Mouse (Mus musculus) brown adipose tissue, adult 24 weeks (tissue): ENCODE measurements around the gene Wfdc1. TPM values are rescaled to one million over a fixed set of nuclear protein-coding genes. Genes with fewer than 3 reads are reported as not detected.

Source experiments
- H3K27ac ChIP-seq: fragments of 200-500 bp; replicated peaks from 2 replicates; pipeline ENCODE4 v1.5.1; 2012; ENCODE audit warnings: low read depth, mild to moderate bottlenecking, low read length
- H3K4me1 ChIP-seq: fragments of 200-500 bp; 2 replicates; pipeline ENCODE4 v1.6.1; 2012; ENCODE audit warnings: low read length, mixed read lengths; ENCODE audit not compliant: control insufficient read depth, insufficient read depth, insufficient read length
- H3K4me3 ChIP-seq: fragments of 200-500 bp; 2 replicates; pipeline ENCODE4 v1.5.1; 2012; ENCODE audit warnings: low read depth, mild to moderate bottlenecking, low read length, moderate library complexity; ENCODE audit not compliant: insufficient read depth
- polyA plus RNA-seq: library from polyadenylated mRNA; stranded (reverse); fragments of >200 nt; gene quantifications from 2 replicates; pipeline ENCODE4 v1.2.4, GENCODE M21; 2012; ENCODE audit not compliant: missing spikeins, insufficient read depth, insufficient read length

The Wfdc1 gene
- polyA plus RNA-seq, 1 experiment: 3.0 TPM

DNA sequence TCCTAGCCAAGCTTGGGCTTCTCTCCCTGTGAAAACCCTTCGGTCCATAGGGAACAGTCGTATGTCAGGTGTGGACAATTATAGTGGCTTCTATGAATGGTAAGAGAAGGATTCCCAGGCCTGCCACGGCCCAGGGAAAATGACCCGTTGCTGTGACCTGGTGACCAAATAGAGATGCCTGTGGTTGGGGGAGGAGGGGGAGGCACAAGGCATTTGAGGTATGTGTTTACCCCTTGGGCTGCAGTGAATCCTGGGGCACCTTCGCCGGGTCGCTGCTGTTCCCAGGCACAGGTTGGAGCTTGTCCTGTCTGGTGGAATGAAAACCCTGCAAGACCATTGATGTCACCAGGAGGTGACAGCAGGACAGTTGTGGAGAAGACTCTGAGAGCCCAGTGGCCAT, 28.5 kb downstream of the Wfdc1 start:
- Histone ChIP-seq H3K27ac (no peak overlapping the region), H3K4me1 (no peaks in the 10 kb centered on the region), H3K4me3 (no peak overlapping the region)

DNA sequence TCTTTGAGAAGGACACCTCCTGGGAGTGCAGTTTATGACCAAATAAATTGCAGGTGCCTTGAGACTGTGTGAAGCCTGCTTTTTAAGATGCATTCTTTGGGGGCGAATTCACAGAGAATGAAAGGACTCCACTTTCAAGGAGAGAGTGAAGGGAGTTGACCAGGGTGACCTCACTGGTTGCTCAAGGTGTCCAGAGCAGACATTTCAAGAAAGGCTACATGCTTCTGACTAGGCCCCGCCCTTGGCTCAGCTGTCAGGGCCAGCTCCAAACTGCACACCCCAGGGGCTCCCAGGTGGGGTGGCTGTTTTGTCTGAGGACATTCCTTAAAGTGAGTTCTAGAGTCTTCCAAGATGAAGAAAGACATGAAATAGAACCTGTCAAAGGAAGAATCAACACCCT, 31.0 kb downstream of the Wfdc1 start:
- Histone ChIP-seq H3K27ac (no peak overlapping the region), H3K4me1 (no peaks in the 10 kb centered on the region), H3K4me3 (no peak overlapping the region)

DNA sequence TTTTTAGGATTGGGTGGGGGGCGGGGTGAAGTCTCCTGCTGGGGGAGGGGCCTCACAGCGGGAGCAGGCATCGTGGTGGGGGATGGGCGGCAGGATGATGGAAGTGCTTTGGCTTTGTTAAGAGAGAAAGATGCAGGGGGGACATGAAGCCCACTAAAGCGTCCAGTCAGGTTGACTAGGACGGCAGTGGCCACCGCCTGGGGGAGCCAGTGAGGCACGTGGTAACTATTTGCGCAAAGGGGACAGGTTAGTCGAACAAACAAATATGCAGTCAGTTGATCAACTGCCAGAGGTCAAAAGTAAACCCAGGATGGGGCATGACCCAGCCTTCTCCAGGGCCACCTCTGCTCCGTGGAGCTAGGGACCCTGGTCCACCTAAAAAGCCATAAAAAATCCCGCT, 32.8 kb downstream of the Wfdc1 start:
- Histone ChIP-seq H3K27ac (no peak overlapping the region), H3K4me3 (peak overlapping the region; percentile 25; the same call in 1 of the 2 replicates), H3K4me1 (no peaks in the 10 kb centered on the region)

DNA sequence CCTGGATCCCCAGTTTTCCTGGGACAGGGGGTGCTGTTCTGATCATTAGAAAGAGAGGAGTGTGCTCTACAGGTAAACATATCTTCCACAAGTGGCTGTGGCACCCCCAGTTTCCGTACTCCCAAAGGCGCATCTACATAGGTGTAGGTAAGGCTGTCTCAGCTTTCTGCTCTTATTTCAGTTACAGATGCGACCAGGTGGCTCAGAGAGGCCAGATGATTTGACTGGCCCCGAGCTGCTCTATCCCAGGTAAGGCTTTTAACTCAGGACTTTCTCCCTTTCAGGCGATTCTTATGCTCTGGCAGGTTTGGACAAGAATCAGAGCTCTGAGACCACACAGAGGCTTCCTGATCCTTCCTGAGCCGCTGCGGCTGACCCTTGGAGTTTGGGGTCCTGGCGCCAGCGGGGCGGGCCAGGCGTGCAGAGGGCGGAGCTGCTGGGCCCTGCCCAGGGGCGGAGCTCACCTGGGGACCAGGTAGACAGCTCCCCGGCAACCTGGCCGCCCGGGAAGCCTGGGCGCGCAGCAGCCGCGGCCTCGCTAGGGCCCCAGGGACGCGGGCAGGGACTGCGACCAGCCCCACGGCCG, 33.5 kb downstream of the Wfdc1 start, which contains the start of gene Atp2c2:
Gene Atp2c2 (plus strand): TSS at position 461 of the 586 bp plus-strand sequence.
- Histone ChIP-seq H3K4me3 (peak within 1 kb of the TSS; percentile 25; the same call in 1 of the 2 replicates), H3K27ac (no peak within 1 kb of the TSS)

DNA sequence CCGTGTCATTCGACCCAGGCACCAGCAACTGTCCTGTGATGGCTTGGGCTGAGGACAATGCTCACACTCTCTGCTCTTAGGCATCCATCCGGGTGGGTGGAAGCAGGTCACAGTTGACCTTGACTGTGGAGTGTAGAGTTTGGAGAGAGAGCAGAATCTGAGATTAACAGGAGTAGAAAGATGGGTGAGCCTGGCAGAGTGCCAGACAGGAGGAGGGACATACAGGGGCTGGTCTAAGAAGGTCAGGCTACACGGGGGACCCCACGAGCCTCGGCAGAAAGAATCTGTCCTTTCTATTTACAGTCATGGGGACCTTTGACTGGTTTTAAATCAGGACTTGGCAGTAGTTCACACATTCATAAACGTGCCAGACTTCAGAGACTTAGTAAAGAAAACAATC, 36.8 kb downstream of the Wfdc1 start:
- no peak overlapping the region for H3K27ac ChIP-seq
- H3K4me1 ChIP-seq: no peaks in the 10 kb centered on the region
- H3K4me3 ChIP-seq: no peak overlapping the region

More for the DNA sequence above, 33.5 kb downstream of the Wfdc1 start, which contains the start of gene Atp2c2:
- H3K4me1 ChIP-seq: no peaks in the 10 kb centered on the region

DNA sequence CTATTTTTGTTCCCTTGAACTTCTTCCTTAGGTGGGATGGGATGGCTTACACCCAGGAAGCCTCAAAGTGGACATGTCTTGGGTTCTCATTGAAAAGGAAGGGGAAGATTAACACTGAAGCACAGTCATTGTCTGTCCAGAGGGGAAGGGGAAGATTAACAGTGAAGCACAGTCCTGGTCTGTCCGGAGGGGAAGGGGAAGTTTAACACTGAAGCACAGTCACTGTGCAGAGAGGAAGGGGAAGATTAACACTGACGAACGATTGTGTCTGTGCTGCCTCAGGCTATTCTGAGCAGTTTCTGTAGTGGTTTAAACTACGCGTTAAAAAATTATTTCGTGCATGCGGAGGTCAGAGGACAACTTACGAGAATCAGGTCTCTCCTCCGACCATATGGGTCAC, 41.0 kb downstream of the Wfdc1 start:
- H3K4me1 ChIP-seq: no peaks in the 10 kb centered on the region
- H3K27ac ChIP-seq: no peak overlapping the region
- no peak overlapping the region for H3K4me3 ChIP-seq

DNA sequence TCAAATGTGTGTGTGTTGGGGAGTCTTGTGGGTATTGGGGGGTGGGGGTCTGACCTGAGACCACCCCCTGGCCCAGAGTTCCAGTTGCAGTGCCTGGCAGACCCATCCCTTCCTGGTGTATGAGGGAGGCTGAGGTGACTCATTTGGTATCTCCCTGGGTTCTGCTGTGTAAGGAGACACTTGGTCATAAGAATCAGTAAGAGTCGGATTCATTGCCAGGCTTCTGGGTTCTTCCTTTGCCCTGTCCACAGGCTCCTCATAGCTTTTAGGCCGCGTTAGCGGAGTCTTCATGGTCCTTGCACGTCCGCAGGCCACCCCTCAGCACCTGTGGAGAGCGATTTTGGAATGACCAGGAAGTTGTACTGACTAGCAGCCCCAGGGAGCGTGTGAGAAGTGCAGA, 42.3 kb downstream of the Wfdc1 start:
- no peaks in the 10 kb centered on the region for H3K4me1 ChIP-seq
- H3K4me3 ChIP-seq: no peak overlapping the region
- H3K27ac ChIP-seq: no peak overlapping the region

DNA sequence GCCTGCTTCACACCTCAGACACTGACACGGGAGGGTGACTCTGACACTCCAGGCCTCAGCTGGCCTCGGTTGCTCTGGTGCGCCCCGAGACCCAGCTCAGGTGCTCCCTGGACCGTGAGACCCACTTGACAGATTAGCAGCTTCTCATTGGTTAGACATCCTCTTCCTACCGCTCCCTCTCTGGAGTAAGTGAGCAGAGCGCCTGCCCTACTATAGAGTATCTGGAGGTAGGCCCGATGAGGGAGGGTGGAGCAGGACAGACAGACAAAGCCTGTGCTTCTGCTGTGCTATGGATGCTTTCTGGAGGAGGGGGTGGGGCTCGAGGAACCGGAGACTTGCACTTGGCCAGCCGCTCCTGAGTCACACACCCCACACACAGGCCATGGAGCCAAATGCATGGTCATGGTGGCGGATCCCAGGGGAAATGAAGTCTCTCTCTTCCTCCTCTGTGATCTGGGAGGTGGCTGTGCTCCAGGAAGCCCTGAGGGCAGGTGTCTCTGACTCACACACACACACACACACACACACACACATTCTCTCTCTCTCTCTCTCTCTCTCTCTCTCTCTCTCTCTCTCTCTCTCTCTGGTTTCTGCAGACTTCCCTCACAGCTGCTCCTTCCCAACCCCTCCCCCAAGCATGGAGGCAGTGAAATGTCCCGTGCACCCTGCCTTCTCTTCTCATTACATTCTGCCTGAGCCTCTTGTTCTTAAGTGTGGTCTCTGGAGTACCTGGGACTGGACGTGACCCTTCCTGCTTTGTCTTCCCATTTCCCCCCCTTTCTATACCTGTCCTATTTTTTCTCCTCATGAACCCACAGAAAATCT, 42.9 kb downstream of the Wfdc1 start:
- Histone ChIP-seq H3K27ac (0 out of 2 replicates have a peak overlapping the region, but pooled peaks have one; percentile 5), H3K4me3 (no peak overlapping the region), H3K4me1 (no peaks in the 10 kb centered on the region)

DNA sequence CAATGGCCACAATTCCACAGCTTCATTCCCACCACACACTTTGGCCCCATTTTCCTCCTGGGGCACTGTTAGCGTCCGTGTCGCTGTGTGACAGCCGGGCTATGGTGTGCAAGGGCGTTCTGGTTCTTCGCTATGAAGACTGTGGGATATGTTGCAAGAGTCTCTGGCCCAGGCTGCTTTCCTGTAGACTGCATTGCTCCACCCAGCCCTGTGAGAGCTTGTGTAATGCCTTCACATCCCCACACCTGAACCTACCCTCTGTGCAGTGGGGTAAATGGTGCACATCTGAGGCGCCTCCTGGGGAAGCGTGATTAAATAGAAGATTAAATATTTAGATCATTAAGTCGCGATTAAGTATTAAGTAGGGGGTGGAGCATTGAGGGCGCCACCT, 43.5 kb downstream of the Wfdc1 start:
- H3K4me3 ChIP-seq: no peak overlapping the region
- H3K27ac ChIP-seq: 0 out of 2 replicates have a peak overlapping the region, but pooled peaks have one; percentile 5
- no peaks in the 10 kb centered on the region; the same call in 1 of the 2 replicates for H3K4me1 ChIP-seq

DNA sequence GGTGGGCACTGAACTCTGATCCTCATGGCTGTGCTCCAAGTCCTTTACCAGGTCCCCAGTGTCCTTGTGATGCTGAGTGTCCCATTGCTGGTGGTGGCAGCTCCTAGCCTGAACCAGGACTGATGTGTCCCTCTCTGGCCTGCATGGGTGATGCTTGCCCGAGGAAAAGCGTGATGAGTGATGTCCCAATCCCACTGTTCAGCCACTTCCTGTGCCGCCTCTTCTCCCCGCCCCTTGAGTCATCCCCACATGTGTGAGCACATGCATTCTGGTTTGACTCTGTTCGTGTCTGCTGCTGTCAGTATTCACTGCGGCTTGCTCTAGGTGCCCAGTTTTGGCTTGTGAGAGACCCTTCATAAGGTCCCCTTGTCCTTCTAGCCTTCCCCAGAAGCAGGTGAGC, 46.1 kb downstream of the Wfdc1 start:
- Histone ChIP-seq H3K4me3 (no peak overlapping the region), H3K4me1 (no peaks in the 10 kb centered on the region; the same call in 1 of the 2 replicates), H3K27ac (no peak overlapping the region; the same call in 1 of the 2 replicates)

DNA sequence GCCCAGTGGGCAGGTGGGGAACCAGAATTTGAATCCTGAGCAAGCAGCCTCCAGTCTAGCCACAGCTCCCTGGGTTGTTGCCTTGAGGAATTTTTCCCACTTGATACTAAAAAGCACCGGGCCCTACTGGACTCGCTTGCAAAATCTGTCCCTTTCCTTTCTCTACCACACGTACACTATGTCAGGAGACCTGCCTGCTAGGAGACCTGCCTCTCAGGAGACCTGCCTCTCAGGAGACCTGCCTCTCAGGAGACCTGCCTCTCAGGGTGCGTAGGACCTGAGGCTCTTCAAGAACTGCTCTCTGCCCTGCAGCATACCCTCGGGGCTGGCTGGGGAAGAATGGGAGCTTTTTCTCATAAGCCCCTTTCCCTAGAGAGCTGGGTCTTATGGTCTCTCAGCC, 47.3 kb downstream of the Wfdc1 start:
- H3K4me3 ChIP-seq: no peak overlapping the region

DNA sequence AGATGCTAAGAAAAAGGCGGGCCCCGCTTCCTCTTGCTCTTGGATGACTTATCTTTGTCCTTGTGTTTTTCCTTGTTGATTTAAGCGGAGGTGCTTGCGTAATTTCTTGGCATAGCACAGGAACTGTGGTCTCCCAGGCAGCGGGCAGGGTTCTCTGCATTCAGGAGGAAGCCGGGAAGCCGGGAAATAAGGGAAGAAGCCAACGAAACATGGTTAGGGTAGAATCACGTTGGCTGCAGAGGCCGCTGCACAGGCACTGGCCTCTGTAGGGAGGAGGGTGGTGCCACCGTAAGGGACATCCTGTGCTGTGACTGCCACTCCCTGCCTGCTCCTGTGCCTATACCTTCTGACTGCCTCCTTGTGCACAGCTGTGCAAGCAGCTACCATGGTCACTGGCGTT, 49.1 kb downstream of the Wfdc1 start:
- H3K4me1 ChIP-seq: no peaks in the 10 kb centered on the region; the same call in 1 of the 2 replicates
- H3K27ac ChIP-seq: no peak overlapping the region
- H3K4me3 ChIP-seq: no peak overlapping the region

More for the DNA sequence above, 47.3 kb downstream of the Wfdc1 start:
- Histone ChIP-seq H3K27ac (no peak overlapping the region), H3K4me1 (no peaks in the 10 kb centered on the region; the same call in 1 of the 2 replicates)

DNA sequence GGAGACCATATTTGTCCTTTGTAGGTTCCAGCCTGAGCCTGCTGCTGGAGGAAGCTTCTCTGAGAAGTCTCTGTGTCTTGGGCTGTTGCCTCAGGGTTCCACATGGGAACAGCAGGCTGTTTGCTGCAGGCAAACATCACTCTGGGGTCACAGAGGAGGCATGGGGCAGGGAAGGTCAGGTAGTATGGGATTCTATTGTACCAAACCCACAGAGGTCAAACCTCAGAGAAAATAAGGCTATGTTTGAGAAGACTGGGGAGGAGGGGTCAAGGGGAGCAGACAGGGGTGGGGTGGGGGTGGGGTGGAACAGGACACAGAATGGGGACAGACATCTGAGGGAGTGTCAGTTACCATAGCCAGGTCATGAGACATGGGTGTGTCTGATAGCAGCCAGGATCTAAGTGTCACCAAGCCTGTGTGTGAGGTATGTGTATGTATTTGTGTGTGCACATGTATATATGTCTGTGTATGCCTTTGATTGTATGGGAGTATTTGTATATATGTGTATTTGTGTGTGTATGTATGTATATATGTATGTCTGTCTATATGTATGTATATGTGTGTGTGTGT, 50.6 kb downstream of the Wfdc1 start:
- Histone ChIP-seq H3K4me1 (no peaks in the 10 kb centered on the region; the same call in 1 of the 2 replicates), H3K4me3 (no peak overlapping the region), H3K27ac (no peak overlapping the region)

DNA sequence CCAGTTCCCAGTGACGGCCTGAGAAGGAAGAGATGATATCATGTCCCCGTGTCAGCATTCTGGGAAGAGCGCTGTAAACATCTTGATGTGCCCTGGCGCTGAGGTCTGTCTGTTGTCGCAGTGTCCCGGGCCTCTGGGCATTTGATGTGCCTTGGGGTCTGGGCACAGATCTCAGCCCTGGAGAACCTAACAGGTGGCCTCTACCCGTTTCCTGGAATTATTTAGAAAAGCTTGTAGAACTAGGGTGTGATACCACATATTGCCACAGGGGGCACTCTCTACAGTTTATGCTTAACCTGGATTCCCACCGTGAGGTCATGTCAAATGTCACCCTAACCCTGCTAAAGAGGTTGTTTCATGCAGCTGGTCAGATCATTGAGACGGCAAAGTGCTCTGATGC, 51.6 kb downstream of the Wfdc1 start:
- Histone ChIP-seq H3K4me3 (no peak overlapping the region), H3K4me1 (no peaks in the 10 kb centered on the region; the same call in 1 of the 2 replicates), H3K27ac (no peak overlapping the region)

DNA sequence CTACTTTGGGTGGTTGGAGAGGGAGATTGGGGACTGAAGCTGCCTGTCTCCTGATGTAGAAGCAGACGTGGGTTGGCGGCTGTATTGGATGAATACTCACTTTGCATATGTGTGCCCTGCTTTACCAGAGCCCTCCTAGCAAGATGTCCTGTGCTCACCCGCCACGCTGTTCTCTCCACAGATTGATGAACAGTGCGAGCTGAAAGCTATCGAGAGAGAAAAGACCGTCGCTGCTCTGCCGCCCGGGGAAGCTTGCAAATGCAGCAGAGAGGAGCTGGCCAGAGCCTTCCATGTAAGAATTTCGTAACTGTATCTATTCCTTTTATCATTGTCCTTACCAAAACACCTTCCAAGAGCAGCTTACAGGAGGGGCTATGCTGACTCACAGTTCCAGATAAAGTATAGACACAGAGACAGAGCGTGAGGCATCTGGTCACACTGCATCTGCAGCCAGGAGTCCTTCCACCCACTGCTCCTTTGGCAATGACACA, 52.9 kb downstream of the Wfdc1 start:
- Histone ChIP-seq H3K4me3 (no peak overlapping the region), H3K4me1 (no peaks in the 10 kb centered on the region; the same call in 1 of the 2 replicates), H3K27ac (no peak overlapping the region)
